Mouse (Mus musculus): Measurements from ENCODE around the gene Rd3l. TPM values are rescaled to one million over a fixed set of nuclear protein-coding genes. Genes with fewer than 3 reads are reported as not detected.
A peak's percentile ranks its signal among the peaks of the same experiment; 100 is the strongest.

The Rd3l gene
- polyA plus RNA-seq (2016; fragmentation: Nextera tagmentation; extraction: Ambion mirVana), result not detected in 2 replicates

DNA sequence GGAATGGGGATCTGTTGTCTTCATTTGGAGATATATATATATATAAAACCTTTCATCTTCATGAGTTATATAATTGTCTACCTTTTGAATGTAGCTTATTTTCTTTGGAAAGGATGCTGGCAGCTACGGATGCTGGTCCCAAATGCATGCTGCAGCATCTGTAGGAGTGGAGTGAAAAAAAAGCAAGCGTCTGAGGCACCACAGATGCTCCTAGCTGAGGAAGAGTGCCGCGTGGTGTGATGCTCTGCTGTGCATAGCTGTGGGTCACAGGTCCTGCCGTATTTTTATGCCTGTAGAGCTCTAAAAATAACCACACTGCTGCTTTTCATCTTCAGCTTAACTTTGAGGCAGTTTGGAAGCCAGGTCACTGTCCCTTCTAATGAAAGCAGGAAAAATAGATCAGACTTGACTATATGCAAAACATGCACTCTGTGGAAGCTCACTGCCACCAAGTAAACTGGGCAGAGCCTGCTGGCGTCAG lies at the start of gene Rd3l:
TSS of gene Rd3l (minus strand) at position 431 of the 481 bp plus-strand sequence.
- Histone ChIP-seq H3K9ac (replicated peaks) (no peak within 1 kb of the TSS), H3K4me1 (replicated peaks) (peaks cover 15% of the 10 kb centered on the region), H3K36me3 (no peaks in the 10 kb centered on the region), H3K9me3 (no peaks in the 10 kb centered on the region), H3K4me2 (no peak within 1 kb of the TSS), H3K27ac (no peak within 1 kb of the TSS), H3K4me3 (replicated peaks) (no peak within 1 kb of the TSS), H3K27me3 (0 out of 2 replicates have a peak, but pooled peaks cover 4% of the 10 kb centered on the region)
- 72% methylated on average over 6 of the region's 6 CpGs for WGBS
- ATAC-seq (ENCODE audit: insufficient number of reproducible peaks, insufficient read depth, low FRiP score, low TSS enrichment, low read depth), result no peak

- Histone ChIP-seq H3K27ac (no peak overlapping the region), H3K4me1 (replicated peaks) (no peaks in the 10 kb centered on the region), H3K27me3 (no peaks in the 10 kb centered on the region), H3K36me3 (no peaks in the 10 kb centered on the region), H3K9ac (replicated peaks) (no peak overlapping the region), H3K9me3 (no peaks in the 10 kb centered on the region), H3K4me2 (no peak overlapping the region), H3K4me3 (replicated peaks) (no peak overlapping the region)
- 78% methylated on average over 4 of the region's 4 CpGs for WGBS
- ATAC-seq (ENCODE audit: insufficient number of reproducible peaks, insufficient read depth, low FRiP score, low TSS enrichment, low read depth), result no peak
These were observed 46.3 kb upstream of the Rd3l start for GRCm38 (mm10) chr12:112027408-112027807.

DNA sequence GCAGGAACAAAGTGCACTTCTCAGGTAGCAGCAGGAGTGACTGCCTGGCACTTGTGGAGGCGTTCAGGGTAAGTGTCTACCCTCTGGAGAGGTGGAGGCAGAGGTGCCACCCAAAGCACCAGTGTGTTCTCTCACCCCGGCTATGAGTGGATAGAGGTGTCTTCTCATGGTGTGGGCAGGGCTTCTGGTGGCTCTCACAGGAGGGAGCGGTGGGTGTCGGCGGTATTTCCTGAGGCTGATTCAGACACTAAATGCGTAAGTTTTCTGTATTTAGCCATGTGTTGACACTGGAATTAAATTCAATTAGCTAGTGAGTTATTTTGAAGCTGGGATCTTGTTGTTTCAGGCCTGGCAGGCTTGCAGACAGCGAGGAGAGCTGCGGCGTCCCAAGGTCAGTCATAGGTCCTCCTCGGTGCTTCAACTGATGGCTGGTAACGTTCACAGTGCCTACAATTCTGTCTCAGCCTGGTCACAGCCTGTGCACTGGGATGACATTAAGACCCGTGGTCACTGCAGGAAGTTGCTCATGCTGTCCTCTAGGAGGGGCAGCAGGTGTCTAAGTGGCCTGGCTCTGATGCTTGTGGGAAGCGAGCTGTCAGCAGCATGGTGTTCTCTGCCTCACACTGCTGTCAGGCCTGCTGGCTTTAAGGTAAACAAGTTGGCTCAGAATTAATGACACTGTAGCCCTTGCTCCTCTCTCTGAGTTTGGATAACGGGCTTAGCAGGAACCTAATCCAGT lies 45.0 kb upstream of the Rd3l start:
- Histone ChIP-seq H3K4me2 (no peak overlapping the region), H3K4me1 (replicated peaks) (no peaks in the 10 kb centered on the region), H3K27me3 (no peaks in the 10 kb centered on the region), H3K9ac (replicated peaks) (no peak overlapping the region), H3K4me3 (replicated peaks) (no peak overlapping the region), H3K9me3 (0 out of 2 replicates have a peak, but pooled peaks cover 4% of the 10 kb centered on the region), H3K36me3 (no peaks in the 10 kb centered on the region), H3K27ac (no peak overlapping the region)
- no peak for ATAC-seq (ENCODE audit: insufficient number of reproducible peaks, insufficient read depth, low FRiP score, low TSS enrichment, low read depth)
- WGBS, result 75% methylated on average over 14 of the region's 14 CpGs

GRCm38 (mm10) chr12:112025457-112025856 lies 44.3 kb upstream of the Rd3l start:
- 84% methylated on average over 13 of the region's 13 CpGs for WGBS
- H3K4me2 ChIP-seq, result no peak overlapping the region
- H3K27ac ChIP-seq, result no peak overlapping the region
- H3K4me1 ChIP-seq (replicated peaks), result no peaks in the 10 kb centered on the region
- no peak overlapping the region for H3K4me3 ChIP-seq (replicated peaks)
- no peak for ATAC-seq (ENCODE audit: insufficient number of reproducible peaks, insufficient read depth, low FRiP score, low TSS enrichment, low read depth)
- H3K27me3 ChIP-seq, result no peaks in the 10 kb centered on the region
- no peaks in the 10 kb centered on the region for H3K36me3 ChIP-seq
- 0 out of 2 replicates have a peak, but pooled peaks cover 4% of the 10 kb centered on the region for H3K9me3 ChIP-seq
- H3K9ac ChIP-seq (replicated peaks), result no peak overlapping the region

GRCm38 (mm10) chr12:112024581-112025310 lies 43.6 kb upstream of the Rd3l start:
- 81% methylated on average over 17 of the region's 17 CpGs for WGBS
- no peaks in the 10 kb centered on the region for H3K27me3 ChIP-seq

GRCm38 (mm10) chr12:112023306-112023705 lies 42.2 kb upstream of the Rd3l start:
- ATAC-seq (ENCODE audit: insufficient number of reproducible peaks, insufficient read depth, low FRiP score, low TSS enrichment, low read depth), result no peak
- Histone ChIP-seq H3K27ac (no peak overlapping the region), H3K9ac (replicated peaks) (no peak overlapping the region), H3K4me3 (replicated peaks) (no peak overlapping the region), H3K4me2 (no peak overlapping the region), H3K27me3 (no peaks in the 10 kb centered on the region), H3K4me1 (replicated peaks) (no peaks in the 10 kb centered on the region), H3K36me3 (no peaks in the 10 kb centered on the region), H3K9me3 (0 out of 2 replicates have a peak, but pooled peaks cover 4% of the 10 kb centered on the region)
- 77% methylated on average over 2 of the region's 2 CpGs for WGBS

More at GRCm38 (mm10) chr12:112024581-112025310, 43.6 kb upstream of the Rd3l start:
- H3K4me2 ChIP-seq, result no peak overlapping the region
- H3K9ac ChIP-seq (replicated peaks), result no peak overlapping the region
- H3K27ac ChIP-seq, result no peak overlapping the region
- ATAC-seq (ENCODE audit: insufficient number of reproducible peaks, insufficient read depth, low FRiP score, low TSS enrichment, low read depth), result no peak
- H3K9me3 ChIP-seq, result 0 out of 2 replicates have a peak, but pooled peaks cover 4% of the 10 kb centered on the region
- H3K36me3 ChIP-seq, result no peaks in the 10 kb centered on the region
- no peak overlapping the region for H3K4me3 ChIP-seq (replicated peaks)
- H3K4me1 ChIP-seq (replicated peaks), result no peaks in the 10 kb centered on the region

GRCm38 (mm10) chr12:112016346-112016745 lies 35.2 kb upstream of the Rd3l start:
- Histone ChIP-seq H3K9ac (replicated peaks) (no peak overlapping the region), H3K27ac (peak overlapping the region; percentile 73; the same call in 1 of the 2 replicates), H3K27me3 (no peaks in the 10 kb centered on the region), H3K4me2 (no peak overlapping the region), H3K36me3 (no peaks in the 10 kb centered on the region), H3K4me1 (replicated peaks) (peaks cover 16% of the 10 kb centered on the region), H3K4me3 (replicated peaks) (no peak overlapping the region), H3K9me3 (peaks cover 9% of the 10 kb centered on the region; the same call in 1 of the 2 replicates)
- ATAC-seq (ENCODE audit: insufficient number of reproducible peaks, insufficient read depth, low FRiP score, low TSS enrichment, low read depth), result 0 out of 2 replicates have a peak, but pooled peaks have one; percentile 26
- 20% methylated on average over 4 of the region's 4 CpGs for WGBS

DNA sequence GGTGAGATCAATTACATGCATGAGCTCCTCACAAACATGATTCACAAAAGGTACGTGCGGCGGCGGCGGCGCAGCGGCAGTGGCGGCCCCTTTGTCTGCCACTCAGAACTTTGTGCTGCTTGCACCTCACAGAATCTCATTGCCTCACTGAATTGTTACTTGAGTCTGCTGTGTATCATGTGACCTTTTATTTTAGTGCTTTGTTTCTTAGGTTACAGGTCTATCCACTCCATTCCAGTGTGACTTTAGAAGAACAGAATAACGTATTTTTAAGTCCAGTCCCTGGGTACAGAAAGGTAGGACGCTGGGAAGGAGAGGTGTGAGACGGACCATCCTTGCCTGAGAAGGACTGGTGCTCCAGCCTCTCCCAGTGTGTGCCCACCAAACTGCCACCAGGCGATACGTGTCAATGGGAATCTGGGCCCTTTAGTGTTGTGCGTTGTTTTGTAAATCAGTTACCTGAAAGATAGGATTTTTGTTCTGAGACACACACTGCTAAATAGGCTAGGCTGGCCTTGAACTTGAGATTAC lies 32.2 kb upstream of the Rd3l start:
- H3K4me3 ChIP-seq (replicated peaks), result peak overlapping the region; percentile 15
- H3K4me2 ChIP-seq, result peak overlapping the region; percentile 49
- peaks cover 6% of the 10 kb centered on the region; the same call in 1 of the 2 replicates for H3K9me3 ChIP-seq
- no peaks in the 10 kb centered on the region for H3K27me3 ChIP-seq
- no peak overlapping the region for H3K9ac ChIP-seq (replicated peaks)
- WGBS, result 24% methylated on average over 14 of the region's 14 CpGs
- ATAC-seq (ENCODE audit: insufficient number of reproducible peaks, insufficient read depth, low FRiP score, low TSS enrichment, low read depth), result peak; percentile 18; the same call in 1 of the 2 replicates
- H3K36me3 ChIP-seq, result no peaks in the 10 kb centered on the region
- H3K4me1 ChIP-seq (replicated peaks), result peaks cover 16% of the 10 kb centered on the region
- H3K27ac ChIP-seq, result peak overlapping the region; percentile 56

GRCm38 (mm10) chr12:112012511-112013270 lies 31.6 kb upstream of the Rd3l start:
- ATAC-seq (ENCODE audit: insufficient number of reproducible peaks, insufficient read depth, low FRiP score, low TSS enrichment, low read depth), result peak; percentile 79
- H3K36me3 ChIP-seq, result no peaks in the 10 kb centered on the region
- peaks cover 6% of the 10 kb centered on the region; the same call in 1 of the 2 replicates for H3K9me3 ChIP-seq
- H3K27me3 ChIP-seq, result no peaks in the 10 kb centered on the region
- H3K4me3 ChIP-seq (replicated peaks), result peak overlapping the region; percentile 15
- peak overlapping the region; percentile 49 for H3K4me2 ChIP-seq
- 39% methylated on average over 12 of the region's 12 CpGs for WGBS
- H3K4me1 ChIP-seq (replicated peaks), result peaks cover 16% of the 10 kb centered on the region
- peak overlapping the region; percentile 56 for H3K27ac ChIP-seq
- no peak overlapping the region for H3K9ac ChIP-seq (replicated peaks)

GRCm38 (mm10) chr12:112001223-112001622 lies 20.1 kb upstream of the Rd3l start:
- WGBS, result 22% methylated on average over 8 of the region's 8 CpGs
- H3K27me3 ChIP-seq, result no peaks in the 10 kb centered on the region
- H3K27ac ChIP-seq, result no peak overlapping the region
- no peak for ATAC-seq (ENCODE audit: insufficient number of reproducible peaks, insufficient read depth, low FRiP score, low TSS enrichment, low read depth)
- H3K4me3 ChIP-seq (replicated peaks), result no peak overlapping the region
- H3K9ac ChIP-seq (replicated peaks), result no peak overlapping the region
- H3K9me3 ChIP-seq, result no peaks in the 10 kb centered on the region
- no peaks in the 10 kb centered on the region for H3K36me3 ChIP-seq
- no peak overlapping the region for H3K4me2 ChIP-seq
- no peaks in the 10 kb centered on the region for H3K4me1 ChIP-seq (replicated peaks)

All from limb, embryonic 12.5 days (tissue).